Mouse (Mus musculus) cortical plate, adult 2 months (tissue): ENCODE results near the gene Fam180a. TPM values are rescaled to one million over a fixed set of nuclear protein-coding genes. Genes with fewer than 3 reads are reported as not detected.
"Not testable (repeated sequence)": the region's sequence is repeated elsewhere in the genome, so short reads cannot be mapped to it uniquely, and the experiment has no call there.

Experiments used
- H3K27ac ChIP-seq: fragments of 200-500 bp; 2 replicates; pipeline ENCODE4 v1.5.1; 2012; ENCODE audit warnings: low read length, control low read depth, inconsistent platforms; ENCODE audit not compliant: insufficient read depth
- H3K4me1 ChIP-seq: fragments of 200-500 bp; 2 replicates; pipeline ENCODE4 v1.6.1; 2011; ENCODE audit warnings: low read length; ENCODE audit not compliant: control insufficient read depth, insufficient read depth
- H3K4me3 ChIP-seq: fragments of 200-500 bp; 2 replicates; pipeline ENCODE4 v1.5.1; 2011; ENCODE audit warnings: mild to moderate bottlenecking, low read length, control low read depth; ENCODE audit not compliant: insufficient read depth
- CTCF ChIP-seq: fragments of 200-500 bp; IDR thresholded peaks from 2 replicates; pipeline ENCODE4 v1.5.1; 2011; ENCODE audit warnings: mild to moderate bottlenecking, control low read depth, low read length; ENCODE audit not compliant: insufficient read depth; ENCODE audit errors: extremely low read depth
- POLR2A ChIP-seq: fragments of 200-500 bp; IDR thresholded peaks from 2 replicates; pipeline ENCODE4 v1.6.1; 2011; ENCODE audit warnings: mild to moderate bottlenecking, low read length, control low read depth; ENCODE audit not compliant: insufficient read depth; ENCODE audit errors: extremely low read depth
- polyA plus RNA-seq: library from polyadenylated mRNA; depleted of rRNA; stranded (reverse); fragments of >200 nt; gene quantifications from 2 replicates; pipeline ENCODE4 v1.2.3, GENCODE M21; 2012; rRNA removed

Gene Fam180a
- 1.3 and 2.0 TPM in 2 replicates for polyA plus RNA-seq

GRCm38 (mm10) chr6:35326111-35326515, at the start of gene Fam180a:
Gene Fam180a, minus strand, starts transcription at chr6:35326141.
- H3K4me3 ChIP-seq, result no peak within 1 kb of the TSS
- no peaks in the 10 kb centered on the region; the same call in 1 of the 2 replicates for H3K4me1 ChIP-seq
- TF ChIP-seq POLR2A, result no peak
- TF ChIP-seq CTCF, result no peak
- H3K27ac ChIP-seq, result no peak within 1 kb of the TSS

GRCm38 (mm10) chr6:35374052-35374451, 48.1 kb upstream of the Fam180a start:
- H3K4me1 ChIP-seq, result no peaks in the 10 kb centered on the region
- no peak overlapping the region for H3K4me3 ChIP-seq
- H3K27ac ChIP-seq, result no peak overlapping the region
- TF ChIP-seq POLR2A, result no peak
- no peak for TF ChIP-seq CTCF

GRCm38 (mm10) chr6:35370356-35370755, 44.4 kb upstream of the Fam180a start:
- Histone ChIP-seq H3K4me1 (no peaks in the 10 kb centered on the region), H3K4me3 (no peak overlapping the region), H3K27ac (no peak overlapping the region)
- TF ChIP-seq CTCF (no peak), POLR2A (no peak)

GRCm38 (mm10) chr6:35369578-35370282, 43.8 kb upstream of the Fam180a start:
- not testable (repeated sequence) for H3K27ac ChIP-seq, H3K4me3 ChIP-seq, H3K4me1 ChIP-seq

GRCm38 (mm10) chr6:35362596-35362995, 36.7 kb upstream of the Fam180a start:
- TF ChIP-seq POLR2A, result no peak
- no peak for TF ChIP-seq CTCF
- no peak overlapping the region for H3K27ac ChIP-seq
- no peak overlapping the region for H3K4me3 ChIP-seq
- no peaks in the 10 kb centered on the region for H3K4me1 ChIP-seq

- H3K4me1 ChIP-seq, result peaks cover 2% of the 10 kb centered on the region
- no peak overlapping the region for H3K27ac ChIP-seq
- no peak overlapping the region for H3K4me3 ChIP-seq
- TF ChIP-seq CTCF, result no peak
- no peak for TF ChIP-seq POLR2A
Measured at GRCm38 (mm10) chr6:35355320-35355719, 29.4 kb upstream of the Fam180a start.

- TF ChIP-seq POLR2A (no peak), CTCF (no peak)
- Histone ChIP-seq H3K4me3 (no peak overlapping the region), H3K27ac (no peak overlapping the region), H3K4me1 (peaks cover 2% of the 10 kb centered on the region)
Measured at GRCm38 (mm10) chr6:35354622-35354998, 28.7 kb upstream of the Fam180a start.

- TF ChIP-seq CTCF, result no peak
- TF ChIP-seq POLR2A, result no peak
Measured at GRCm38 (mm10) chr6:35353846-35354621, 28.1 kb upstream of the Fam180a start.

GRCm38 (mm10) chr6:35353416-35353815, 27.5 kb upstream of the Fam180a start:
- no peak overlapping the region for H3K4me3 ChIP-seq
- peaks cover 2% of the 10 kb centered on the region for H3K4me1 ChIP-seq
- no peak for TF ChIP-seq CTCF
- H3K27ac ChIP-seq, result no peak overlapping the region

More at GRCm38 (mm10) chr6:35353846-35354621, 28.1 kb upstream of the Fam180a start:
- H3K4me1 ChIP-seq, result peaks cover 2% of the 10 kb centered on the region
- H3K27ac ChIP-seq, result no peak overlapping the region
- H3K4me3 ChIP-seq, result no peak overlapping the region

GRCm38 (mm10) chr6:35352867-35353266, 26.9 kb upstream of the Fam180a start:
- Histone ChIP-seq H3K4me3 (no peak overlapping the region), H3K27ac (no peak overlapping the region), H3K4me1 (peaks cover 2% of the 10 kb centered on the region)
- TF ChIP-seq CTCF, result no peak
- no peak for TF ChIP-seq POLR2A
